Mouse (Mus musculus) testis, adult 2 months (tissue): ENCODE results near the gene Phactr2.
"Not testable (repeated sequence)": the region's sequence is repeated elsewhere in the genome, so short reads cannot be mapped to it uniquely, and the experiment has no call there.

Source experiments
- CTCF ChIP-seq: fragments of 200-500 bp; IDR thresholded peaks from 2 replicates; pipeline ENCODE4 v1.5.1; 2012; ENCODE audit warnings: low read depth, mild to moderate bottlenecking, inconsistent platforms, low read length, moderate library complexity; ENCODE audit not compliant: control insufficient read depth, insufficient read depth, insufficient replicate concordance
- POLR2A ChIP-seq: fragments of 200-500 bp; IDR thresholded peaks from 2 replicates; pipeline ENCODE4 v1.6.1; 2012; ENCODE audit warnings: low read depth, mild to moderate bottlenecking, inconsistent platforms, low read length, moderate library complexity; ENCODE audit not compliant: control insufficient read depth

GRCm38 (mm10) chr10:13468025-13468529 lies 6.1 kb downstream of the Phactr2 start:
- TF ChIP-seq CTCF, POLR2A: not testable (repeated sequence)
